Mouse (Mus musculus) myocyte (in vitro differentiated cells): ENCODE results near the gene Mrm2.

Source experiments
- E2F4 ChIP-seq: IDR thresholded peaks from one replicate; pipeline ENCODE4 v1.6.1; 2011; ENCODE audit warnings: mild to moderate bottlenecking, control low read depth, moderate library complexity; ENCODE audit not compliant: insufficient read depth
- POLR2A ChIP-seq: IDR thresholded peaks from one replicate; pipeline ENCODE4 v1.6.1; 2011; ENCODE audit warnings: low read depth, mild to moderate bottlenecking, control low read depth, moderate library complexity; ENCODE audit not compliant: insufficient read length
- POLR2AphosphoS2 ChIP-seq: IDR thresholded peaks from one replicate; pipeline ENCODE4 v1.6.1; 2011; ENCODE audit warnings: low read depth, control low read depth; ENCODE audit not compliant: insufficient read length
- USF1 ChIP-seq: IDR thresholded peaks from one replicate; pipeline ENCODE4 v1.6.1; 2011; ENCODE audit warnings: low read depth, mild to moderate bottlenecking, control low read depth, moderate library complexity

DNA sequence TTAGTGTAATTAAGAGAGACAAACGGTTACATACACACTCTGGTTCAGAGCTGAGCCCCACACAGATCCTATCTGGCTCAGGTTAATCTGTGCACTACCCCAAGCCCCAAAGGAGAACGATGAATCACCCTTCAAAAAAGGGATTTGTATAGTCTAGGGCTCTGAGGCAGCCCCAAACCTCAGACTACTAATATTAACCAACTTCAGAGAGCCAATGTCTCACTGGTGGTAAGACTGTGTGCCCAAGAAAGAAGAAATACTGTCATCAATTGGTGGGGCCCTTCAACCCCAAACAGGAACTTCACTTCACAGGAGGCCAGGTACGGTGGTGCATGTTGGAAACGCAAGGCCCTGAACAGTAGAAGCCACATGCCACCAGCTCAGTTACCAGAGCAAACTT is 13.5 kb upstream of the Mrm2 start:
- TF ChIP-seq POLR2A: no peak
- no peak for TF ChIP-seq E2F4
- TF ChIP-seq POLR2AphosphoS2: no peak
- no peak for TF ChIP-seq USF1
